Comparison of ENCODE assay signal across 16 mouse cellular contexts in the genomic region with DNA sequence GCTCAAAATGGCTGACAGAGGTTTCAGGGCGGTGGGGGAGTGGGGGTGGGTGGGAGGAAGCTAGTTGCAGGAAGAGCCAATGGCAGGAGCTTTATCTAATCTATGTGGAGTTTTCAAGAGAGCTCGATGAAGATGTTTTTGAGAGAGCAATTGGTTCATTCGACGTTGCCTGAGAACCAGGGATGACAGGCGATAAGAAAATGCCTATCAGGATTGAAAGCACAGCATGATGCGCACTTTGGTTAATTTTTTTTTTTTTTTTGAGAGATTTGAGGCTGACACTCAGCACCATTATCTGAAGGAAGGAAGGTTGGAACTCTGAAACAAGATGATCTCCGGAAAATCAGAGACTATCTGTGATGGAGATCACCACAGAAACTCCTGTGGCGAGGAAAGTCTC.
"Had no signal": no experiment of that assay in that cellular context is flagged by ENCODE, and none has a peak within 500 bp of the region (broad histone marks: within the 10 kb centered on the region; RNA-seq: fewer than 3 reads in every experiment).

No protein-coding gene starts in this region.

- H3K27me3 ChIP-seq: neural tube, embryonic 12.5 days; neural tube, embryonic 13.5 days; neural tube, embryonic 15.5 days; stomach, embryonic 15.5 days had no signal

- H3K27ac ChIP-seq: neural tube, embryonic 12.5 days; neural tube, embryonic 13.5 days; neural tube, embryonic 15.5 days; stomach, embryonic 15.5 days; stomach, postnatal 0 days had no signal

- H3K4me3 ChIP-seq: neural tube, embryonic 12.5 days; neural tube, embryonic 13.5 days; neural tube, embryonic 15.5 days; stomach, embryonic 15.5 days had no signal

- H3K36me3 ChIP-seq: neural tube, embryonic 12.5 days; neural tube, embryonic 13.5 days; neural tube, embryonic 15.5 days; stomach, embryonic 15.5 days had no signal

- H3K4me1 ChIP-seq: neural tube, embryonic 12.5 days; neural tube, embryonic 13.5 days; neural tube, embryonic 15.5 days; stomach, embryonic 15.5 days had no signal

- H3K9me3 ChIP-seq: neural tube, embryonic 12.5 days; neural tube, embryonic 13.5 days; neural tube, embryonic 15.5 days; stomach, embryonic 15.5 days had no signal

- H3K4me2 ChIP-seq: neural tube, embryonic 12.5 days; neural tube, embryonic 13.5 days; neural tube, embryonic 15.5 days; stomach, embryonic 15.5 days had no signal

- H3K9ac ChIP-seq: neural tube, embryonic 12.5 days; neural tube, embryonic 13.5 days; neural tube, embryonic 15.5 days had no signal

- DNase-seq: retina, postnatal 1 day; right cerebral cortex, adult 18-20 months; right cerebral cortex, postnatal 14 days; right cerebral cortex, postnatal 25 days; right cerebral cortex, postnatal 4 days; spleen, adult 18-20 months; thymus, adult 18-20 months; thymus, adult 2 months; thymus, postnatal 14 days; thymus, postnatal 25 days; thymus, postnatal 4 days had no signal
